Mouse (Mus musculus) 3T3-L1 (cell line): ENCODE measurements at regions not wholly inside any gene's neighbourhood (a gene's known extent, or its start where the extent isn't known, plus 50 kb on each side); places are given as distances from the start of the nearest gene placed in this dataset.

Experiments
- DNase-seq: peaks from one replicate; pipeline ENCODE4 v3.0.0-alpha.2; 2015; ENCODE audit warnings: low read depth, low spot score

DNA sequence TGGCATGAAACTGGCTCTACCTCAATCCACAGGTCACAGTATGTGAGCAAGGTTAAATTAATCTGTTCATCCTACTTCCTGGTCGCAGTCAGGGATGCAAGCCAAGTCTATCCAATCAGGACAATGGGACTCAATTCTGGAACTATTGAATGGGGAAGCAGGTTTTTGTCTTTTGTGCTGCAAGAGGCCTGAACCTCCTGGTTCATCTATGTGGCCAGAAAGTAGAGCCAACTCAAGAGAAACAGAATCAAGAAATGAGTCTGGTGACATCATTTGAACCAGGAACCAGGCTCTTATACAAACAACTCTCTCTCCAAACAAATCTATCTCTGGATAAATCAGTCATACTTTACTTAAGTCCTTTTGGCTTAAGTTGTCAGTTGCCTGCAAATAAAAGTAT, 294.7 kb upstream of the Usp25 start:
- no peak for DNase-seq

DNA sequence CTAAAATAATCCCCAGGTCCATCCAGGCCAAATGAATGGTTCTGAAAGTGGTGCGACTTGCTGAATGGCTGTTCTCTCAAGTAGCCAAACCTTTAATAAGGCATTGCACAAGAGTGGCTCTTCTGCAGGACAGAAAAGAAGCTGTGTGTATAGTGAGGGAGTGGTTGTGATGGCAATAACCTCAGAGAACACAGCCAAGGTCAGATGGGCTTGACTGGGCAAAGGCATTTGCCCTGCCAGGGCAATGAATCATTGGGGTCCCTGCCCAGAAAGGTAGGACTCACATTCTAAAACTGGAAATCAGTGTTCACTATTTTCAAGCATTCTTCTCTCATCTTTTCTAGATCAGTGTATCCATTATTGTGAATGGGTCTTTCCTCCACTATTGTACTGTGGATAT, 295.4 kb upstream of the Usp25 start:
- DNase-seq = no peak

DNA sequence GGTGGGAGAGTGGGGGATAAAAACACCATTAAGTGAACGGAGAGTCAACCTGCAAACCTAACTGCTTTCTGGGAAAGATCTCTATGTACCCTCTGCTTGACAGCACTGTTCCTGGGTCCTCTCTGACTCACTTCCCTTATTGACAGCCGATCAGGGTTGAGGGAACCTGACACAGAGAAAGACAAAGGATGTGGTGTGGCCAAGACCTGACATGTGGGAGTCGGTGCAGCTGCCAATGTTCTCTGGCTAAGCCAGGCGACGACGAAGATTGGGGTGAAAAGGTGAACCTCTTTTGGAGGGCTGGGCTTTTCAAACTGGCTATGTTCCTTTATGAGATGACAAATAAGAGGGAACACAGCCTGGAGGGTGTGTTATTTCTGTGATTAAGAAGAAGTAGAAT, 318.6 kb upstream of the Usp25 start:
- DNase-seq = peak; percentile 13

DNA sequence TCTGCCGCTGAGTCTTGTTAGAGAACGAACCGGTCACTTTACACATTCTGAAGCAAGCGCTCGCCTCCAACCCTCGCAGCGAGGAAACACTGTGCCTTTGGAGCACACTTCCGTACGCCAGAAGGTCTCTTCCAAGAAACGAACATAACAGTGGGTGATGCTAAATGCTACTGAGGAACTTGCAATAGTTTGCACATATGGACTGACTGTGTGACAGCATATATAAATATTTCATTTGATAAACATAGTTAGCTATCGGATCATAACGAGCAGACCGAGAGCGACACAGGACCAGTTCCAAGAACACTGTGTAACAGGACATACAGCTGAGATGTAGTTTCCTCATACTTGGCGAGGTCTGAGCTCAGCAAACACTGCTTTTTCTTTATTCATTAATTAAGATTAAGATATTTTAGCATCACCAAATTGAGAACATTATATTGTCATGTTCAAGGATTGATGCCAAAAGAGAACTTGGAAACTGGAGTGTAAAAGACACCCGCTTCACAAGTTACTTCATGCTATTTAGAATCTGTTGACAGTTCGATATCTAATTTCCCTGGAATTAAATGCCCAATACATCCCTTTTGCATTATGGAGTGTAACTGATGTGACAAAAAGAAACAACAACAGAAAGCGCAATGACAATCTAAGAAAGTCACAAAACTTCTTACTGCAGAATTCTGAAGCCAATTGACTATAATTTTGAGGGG, 314.3 kb upstream of the Nrip1 start:
- no peak for DNase-seq

DNA sequence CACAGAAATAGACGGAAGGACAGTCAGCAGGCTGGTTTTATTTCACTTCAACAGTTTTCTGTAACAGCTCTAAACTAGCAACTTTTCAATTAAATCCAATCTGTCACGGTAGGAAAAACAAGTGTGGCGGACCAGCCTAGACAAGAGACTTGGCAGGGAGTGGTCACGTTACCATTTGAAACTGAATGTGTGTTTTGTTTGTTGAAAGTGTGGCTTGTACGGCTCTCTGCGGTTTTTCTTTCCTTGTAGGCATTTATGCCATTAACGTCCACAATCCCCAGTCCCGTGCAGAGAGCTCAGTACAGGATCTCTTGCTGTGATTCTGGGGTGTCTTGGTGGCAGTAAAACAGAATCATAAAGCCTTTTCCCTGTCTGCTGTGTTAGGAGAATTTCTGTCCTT, 311.9 kb upstream of the Nrip1 start:
- DNase-seq = no peak

DNA sequence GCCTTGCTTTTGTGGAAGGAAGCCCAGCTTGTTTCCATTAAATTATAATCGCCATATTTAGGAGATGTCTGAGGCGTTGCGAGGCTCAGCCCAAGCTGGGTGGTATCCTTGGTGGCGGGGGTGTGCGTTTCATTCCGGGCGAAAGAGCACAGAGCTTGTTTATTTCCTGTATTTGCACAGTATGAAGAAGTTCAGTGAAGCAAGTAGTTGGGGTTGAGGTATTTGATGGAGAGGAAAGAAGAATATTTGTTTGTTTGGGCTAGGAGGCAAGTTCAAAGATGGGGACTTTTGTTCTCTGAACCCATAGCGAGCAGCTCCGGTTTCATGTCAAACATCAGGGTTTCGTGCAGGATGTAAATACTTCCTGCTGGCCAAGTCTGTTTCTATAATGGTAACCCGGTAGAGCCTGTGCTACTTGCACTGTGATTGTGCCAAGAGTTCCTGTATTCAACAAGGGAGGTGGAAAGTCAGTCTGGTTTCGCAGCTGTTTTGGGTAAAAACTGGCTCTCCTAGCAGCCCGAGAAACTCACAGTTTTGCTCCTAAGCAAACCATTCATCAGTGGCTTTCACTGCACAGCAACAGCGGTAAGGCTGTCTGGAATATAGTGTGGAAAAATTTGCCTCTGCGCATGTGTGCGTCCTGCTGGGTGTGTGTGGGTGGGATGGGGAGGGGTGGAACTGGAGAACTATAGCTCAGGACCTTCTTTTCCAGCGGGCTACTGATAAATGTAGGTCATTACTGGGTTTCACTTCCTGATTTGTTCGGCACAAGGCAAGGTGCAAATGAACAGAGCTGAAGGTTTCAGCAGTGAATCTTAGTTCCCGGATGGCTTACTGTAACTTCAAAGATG, 306.7 kb upstream of the Nrip1 start:
- no peak for DNase-seq

DNA sequence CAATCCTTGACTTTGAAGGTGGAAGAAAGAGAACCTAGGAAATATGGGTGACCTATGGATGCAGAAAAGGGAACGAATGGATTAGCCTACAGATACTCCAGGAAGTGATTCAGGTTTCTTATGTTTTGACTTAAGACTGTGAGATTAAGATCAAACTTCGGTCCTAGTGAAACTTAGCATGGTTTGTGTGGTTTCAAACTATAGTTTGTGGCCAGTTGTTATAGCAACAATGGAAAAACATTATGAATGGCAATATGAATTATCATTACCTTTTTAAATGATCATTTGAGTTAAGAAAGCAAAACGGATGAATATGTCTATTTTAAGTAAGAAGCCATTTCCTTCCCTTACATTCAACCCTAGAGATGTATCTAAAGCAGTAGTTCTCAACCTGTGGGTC, 305.3 kb upstream of the Nrip1 start:
- DNase-seq = no peak

DNA sequence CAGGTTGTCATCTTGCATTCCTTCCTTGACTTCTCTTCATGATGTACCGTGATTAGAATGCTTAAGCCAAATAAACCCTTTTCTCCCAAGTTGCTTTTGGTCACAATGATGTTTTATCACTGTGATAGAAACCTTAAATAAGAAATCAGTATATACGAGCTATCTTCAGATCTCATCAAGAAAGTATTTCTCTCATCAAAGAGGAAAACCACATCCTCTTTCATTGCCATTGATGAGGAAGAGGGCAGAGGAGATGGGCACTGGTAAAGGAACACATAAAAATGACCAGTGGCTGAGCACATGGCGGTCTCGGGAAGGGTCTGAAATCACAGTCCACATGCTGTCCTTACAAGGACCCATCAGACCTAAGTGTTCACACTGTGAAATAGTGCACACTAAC, 296.2 kb upstream of the Nrip1 start:
- no peak for DNase-seq

DNA sequence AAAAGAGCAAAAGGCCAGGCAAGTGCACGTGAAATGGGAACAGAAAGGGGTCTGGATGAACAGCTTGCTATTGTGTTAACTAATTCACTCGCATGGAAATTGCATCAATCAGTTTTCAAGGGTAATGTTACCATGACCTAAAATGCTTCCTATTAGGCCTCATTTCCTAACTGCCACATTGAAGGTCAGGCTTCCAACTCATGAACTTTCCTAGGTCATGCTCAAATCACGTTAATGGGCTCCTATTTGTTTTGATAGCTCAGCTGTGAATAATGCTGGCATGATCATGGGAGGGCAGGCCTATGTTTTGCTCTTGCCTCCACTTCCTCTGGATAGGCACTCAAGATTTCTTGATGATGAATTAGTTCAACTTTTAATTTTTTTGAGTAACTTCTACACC, 293.4 kb upstream of the Nrip1 start:
- DNase-seq = no peak

DNA sequence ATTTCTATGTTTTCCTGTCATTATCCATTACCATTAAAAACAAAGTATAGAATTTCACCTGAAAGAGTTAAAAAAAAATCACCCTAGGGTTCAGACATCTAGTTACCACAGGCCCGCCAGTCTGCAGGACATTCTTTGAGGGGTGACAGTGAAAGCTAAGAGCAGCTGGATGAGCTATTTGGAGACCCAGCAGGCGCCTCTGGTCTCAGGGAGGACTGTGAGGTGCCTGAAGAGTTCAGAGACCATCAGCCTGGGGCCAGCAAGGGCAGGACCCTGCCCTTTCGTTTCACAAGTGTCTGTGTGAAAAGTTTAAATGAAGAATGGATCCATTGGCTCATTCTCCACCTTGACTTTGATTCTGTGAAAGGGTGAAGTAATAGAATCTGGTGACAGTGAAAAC, 281.5 kb upstream of the Nrip1 start:
- no peak for DNase-seq

DNA sequence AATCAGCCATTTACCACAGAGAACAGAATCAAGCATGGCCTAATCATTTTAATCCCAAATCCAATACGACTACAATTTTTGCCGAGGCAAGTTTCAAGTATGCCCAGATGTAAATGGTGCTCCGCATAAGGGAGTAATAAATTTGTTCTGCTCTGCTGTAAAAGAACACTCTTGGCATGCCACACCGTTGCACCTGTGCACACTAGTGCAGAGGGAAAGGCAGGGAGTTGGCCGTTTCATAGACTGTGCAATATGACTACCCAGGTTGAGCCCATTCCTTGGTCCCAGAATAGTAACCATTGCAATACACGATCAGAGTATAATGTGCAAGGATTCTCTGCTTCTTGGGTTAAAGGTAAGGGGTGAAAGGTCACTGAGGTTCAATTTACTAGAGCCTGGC, 270.7 kb upstream of the Nrip1 start:
- no peak for DNase-seq

DNA sequence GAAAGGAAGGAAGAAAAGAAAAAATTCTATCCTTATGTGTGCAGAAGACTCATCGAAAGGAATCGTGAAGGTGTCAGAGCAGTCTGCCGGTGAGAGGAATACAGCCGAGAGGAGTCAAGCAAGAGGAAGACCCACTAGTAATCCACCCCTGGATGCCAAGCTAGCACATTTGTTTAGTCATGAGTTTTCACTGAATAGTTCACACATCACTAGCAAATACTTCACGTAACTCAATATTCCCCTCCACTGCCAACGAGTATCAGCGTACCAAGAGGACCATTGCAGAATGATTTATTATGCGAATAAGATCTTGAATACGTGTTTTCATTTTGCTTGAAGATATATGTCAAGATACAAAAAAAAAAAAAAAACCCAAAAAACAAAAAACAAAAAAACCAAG, 270.2 kb upstream of the Nrip1 start:
- DNase-seq = no peak

DNA sequence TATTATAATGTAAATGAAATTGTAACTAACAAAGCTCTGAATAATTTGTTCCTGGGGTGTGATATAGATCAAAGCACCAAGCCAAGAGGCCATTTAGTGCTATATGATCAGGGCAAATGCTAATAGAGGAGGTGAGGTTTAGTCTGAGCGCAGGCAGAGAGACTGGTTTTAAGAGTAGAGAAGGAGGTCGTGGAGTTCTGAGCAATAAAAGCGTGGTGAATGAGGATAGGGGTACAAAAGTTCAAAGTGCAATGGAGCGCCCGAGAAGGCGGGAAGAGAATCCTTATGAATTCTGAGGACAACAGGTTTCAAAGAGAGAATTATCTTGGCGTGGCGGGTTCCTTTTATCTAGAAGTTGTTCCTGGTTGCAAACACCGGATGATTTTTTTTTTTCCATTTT, 261.5 kb upstream of the Nrip1 start:
- no peak for DNase-seq

DNA sequence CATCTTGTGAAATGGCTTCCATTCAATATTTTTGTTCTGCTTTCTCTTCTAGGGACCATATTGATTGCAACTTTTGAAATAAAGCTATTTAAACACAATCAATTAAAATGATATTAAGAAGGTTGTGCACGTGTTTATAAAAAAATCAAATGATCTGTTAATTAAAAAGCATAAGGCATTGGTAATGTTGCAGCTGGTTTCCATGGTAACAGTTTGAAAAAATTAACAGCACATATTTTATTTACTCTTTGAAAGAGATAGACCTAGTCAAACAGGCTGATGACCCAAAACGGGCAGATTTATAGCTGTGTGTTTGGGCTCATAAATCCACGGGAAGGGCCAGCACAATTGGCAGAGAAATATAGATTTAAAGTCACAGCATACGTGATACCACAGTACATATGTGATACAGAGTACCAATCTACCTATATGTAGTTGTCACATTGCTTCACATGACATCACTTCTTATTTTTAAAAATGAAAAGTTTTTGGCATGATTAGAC, 260.6 kb upstream of the Nrip1 start:
- no peak for DNase-seq

DNA sequence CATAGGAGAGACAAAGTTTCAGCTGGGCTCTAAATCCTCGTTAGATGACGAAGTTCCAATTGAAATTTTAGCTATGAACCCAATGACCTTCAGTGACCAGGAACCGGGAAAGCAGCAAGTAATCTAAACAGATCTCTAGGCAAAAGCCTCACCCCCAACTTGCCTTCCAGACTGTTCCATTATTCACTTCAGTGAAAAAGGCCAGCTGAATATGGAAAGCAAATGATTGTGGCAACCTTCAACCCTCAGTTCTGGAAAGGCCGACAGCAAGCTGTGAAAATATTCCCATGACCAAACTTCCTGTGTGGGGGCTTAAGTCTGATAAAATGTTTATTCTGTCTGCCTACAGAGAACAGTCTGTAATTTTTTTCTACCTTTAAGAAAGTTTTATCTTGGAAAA, 252.5 kb upstream of the Nrip1 start:
- no peak for DNase-seq

DNA sequence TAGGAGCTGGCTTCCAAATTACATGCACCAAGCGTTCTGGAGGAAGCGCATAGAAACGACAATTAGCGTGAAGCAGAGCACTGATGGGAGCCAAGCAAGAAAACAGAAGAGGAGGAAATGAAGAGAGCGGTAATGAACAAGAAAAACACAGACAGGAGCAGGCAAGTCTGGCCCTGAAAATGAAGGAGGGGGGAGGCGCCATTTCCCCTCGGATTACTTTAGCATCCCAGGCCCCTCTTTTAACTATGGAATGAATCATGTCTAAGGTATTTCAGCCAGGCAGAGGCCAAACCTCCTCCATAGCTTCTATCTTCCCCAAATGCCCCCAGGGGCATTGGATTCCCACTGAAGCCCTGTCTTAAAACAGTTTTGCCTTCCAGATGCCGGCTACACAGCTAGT, 248.1 kb upstream of the Nrip1 start:
- DNase-seq = peak; percentile 67

DNA sequence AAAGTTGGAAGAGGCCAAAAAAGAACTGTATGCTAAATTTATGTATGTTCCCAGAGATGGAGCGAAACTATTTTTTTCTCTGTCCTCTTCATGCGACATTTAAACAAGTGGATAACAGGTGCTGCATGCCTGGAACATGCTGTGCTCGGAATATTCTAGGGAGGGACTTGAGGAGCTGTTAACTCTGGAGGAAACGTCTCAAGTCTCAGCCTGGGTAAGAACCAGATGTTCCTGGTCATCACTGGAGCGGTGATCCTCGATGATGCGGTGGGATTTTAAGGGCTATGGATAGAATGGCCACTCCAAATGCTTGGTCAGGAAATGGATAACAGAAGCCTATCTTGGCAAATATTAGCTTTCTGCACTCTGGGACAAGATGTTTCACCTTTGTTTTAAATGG, 244.7 kb upstream of the Nrip1 start:
- no peak for DNase-seq

DNA sequence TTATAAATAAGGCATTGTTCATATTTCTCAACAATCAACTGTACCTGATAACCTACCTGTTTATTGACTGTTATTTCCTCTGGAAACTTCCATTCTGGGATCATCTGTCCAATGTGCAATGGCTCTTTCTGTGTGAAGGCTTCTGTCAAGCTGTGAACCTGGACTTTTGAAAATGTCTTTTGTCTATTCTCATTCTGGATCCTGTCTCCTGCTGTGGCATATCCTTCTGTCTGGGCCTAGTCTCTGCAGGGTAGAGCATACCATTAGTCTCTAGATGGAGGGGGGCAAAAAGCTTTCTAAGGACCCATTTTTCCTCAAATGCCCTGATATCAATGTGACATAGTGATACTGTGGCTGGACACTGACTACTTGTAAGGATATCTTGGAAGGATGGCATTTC, 237.4 kb upstream of the Nrip1 start:
- no peak for DNase-seq

DNA sequence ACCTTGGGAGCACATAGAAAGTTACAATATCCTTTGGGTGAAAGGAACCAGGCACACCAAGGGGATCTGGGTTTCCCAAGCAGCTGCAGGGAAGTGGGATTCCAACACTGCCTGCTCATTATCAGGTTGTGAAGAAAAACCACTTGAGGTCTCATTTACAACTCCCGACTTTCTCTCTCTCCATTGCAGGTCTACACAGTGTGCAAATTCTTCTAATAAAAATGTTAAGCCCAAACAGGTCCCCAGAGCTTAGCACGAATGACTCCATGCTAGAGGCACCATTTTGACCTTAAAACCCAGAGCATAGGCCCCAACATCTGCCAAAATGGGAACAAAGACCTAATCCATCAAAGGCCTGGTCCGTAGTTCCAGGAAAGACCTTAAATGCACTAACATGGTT, 231.3 kb upstream of the Nrip1 start:
- DNase-seq = no peak

DNA sequence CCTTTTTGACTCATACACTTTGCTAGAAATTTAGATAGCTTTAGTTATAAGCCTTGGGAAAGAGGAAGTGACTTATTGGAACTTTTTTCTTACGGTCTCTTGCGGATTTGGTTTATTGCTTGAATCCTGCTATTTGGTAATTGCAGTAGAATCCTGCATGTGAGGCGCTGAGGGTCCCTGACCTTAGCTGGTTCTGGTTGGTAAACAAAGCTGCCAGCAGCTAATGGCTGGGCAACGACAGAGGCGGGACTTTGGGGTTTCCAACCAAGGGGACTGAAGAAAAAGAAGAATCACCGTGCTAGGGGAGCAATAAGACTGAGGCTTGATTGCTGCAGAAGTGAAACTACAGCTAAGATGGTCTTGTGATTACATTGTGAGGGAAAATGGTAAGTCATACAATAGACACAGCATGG, 230.2 kb upstream of the Nrip1 start:
- DNase-seq = no peak

DNA sequence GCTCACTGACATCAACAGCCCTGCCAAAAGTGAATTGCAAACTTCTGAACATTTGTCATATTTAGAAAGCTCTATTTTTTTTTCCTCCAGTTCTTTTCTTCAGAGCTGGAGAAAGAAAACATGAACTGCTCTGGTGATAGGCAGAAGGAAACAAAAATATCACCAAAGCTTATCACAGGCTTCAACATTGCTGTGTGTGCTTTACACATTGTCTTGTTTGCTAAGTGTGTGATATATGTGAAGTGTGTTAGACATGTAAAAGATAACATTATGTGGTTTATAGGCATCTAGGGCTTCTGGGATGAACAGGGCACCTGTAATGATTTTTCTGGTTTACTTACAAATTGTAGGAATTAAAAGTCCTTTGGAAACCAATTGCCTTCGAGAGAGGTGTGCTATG, 229.8 kb upstream of the Nrip1 start:
- no peak for DNase-seq

DNA sequence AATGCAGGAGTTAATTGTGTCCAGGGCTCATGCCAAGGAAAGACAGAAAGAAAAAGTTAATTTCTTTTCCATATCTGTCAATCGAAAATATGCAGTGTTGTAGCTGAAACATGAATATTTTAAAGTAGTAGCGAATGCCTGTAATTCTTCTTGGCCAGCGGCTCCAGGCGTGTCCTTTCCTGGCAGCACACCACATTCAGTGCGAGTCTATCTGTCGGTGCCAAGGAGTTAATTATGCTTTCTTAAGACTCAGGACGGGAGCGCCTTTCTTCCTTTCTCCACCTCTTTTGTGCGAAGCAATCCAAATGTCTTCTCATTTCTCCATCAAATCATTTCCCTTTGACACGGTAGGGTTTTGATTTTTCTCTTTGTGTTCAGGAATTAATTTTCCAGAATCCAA, 226.5 kb upstream of the Nrip1 start:
- DNase-seq = no peak
